In the genomic region with DNA sequence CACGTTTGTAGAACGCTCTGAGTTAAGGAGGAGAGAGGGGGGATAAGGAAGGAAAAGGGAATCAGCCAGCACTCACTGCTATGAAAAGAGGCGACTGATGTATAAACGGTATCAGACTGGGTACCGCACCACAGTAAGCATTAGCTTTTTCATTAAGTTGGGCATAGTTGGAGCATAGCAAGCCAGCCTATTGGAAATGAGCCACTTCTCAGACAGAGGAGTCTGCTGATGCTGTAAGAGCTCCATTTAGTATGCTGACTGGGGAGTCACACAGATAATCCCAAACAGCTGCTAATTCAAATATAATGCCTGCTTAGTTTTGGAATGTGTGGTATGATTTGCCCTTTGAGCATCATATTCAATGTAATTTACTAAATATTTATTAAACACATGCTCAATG, we compare ENCODE assay signal across 20 mouse cellular contexts. TPM values are rescaled to one million over a fixed set of nuclear protein-coding genes. Genes with fewer than 3 reads are reported as not detected.
A peak's percentile ranks its signal among the peaks of the same experiment; 100 is the strongest.
DNase-seq lines count a peak whose midpoint lies in the region; ATAC-seq and TF ChIP-seq lines count a peak whose summit lies in the region.
"Had no signal": no experiment of that assay in that cellular context is flagged by ENCODE, and none has a peak within 500 bp of the region (broad histone marks: within the 10 kb centered on the region; RNA-seq: fewer than 3 reads in every experiment).

No protein-coding gene starts in this region.

- H3K9ac ChIP-seq in heart, embryonic 11.5 days (ENCODE audit: low read depth, low read length): no peak overlapping the region
- no peak overlapping the region for H3K9ac ChIP-seq in heart, postnatal 0 days (replicated peaks; ENCODE audit: low read depth, low read length)
- no peak overlapping the region for H3K9ac ChIP-seq in midbrain, embryonic 15.5 days
- H3K9ac ChIP-seq in midbrain, embryonic 14.5 days (replicated peaks; ENCODE audit: low read length): no peak overlapping the region
- H3K9ac ChIP-seq: forebrain, embryonic 12.5 days; kidney, embryonic 15.5 days; limb, embryonic 15.5 days; liver, embryonic 14.5 days; lung, embryonic 14.5 days; stomach, embryonic 15.5 days had no signal

- no peak for DNase-seq in heart, adult 18-20 months
- no peak for DNase-seq in heart, postnatal 0 days (ENCODE audit: low spot score)
- no peak for DNase-seq in heart, adult 9 months (ENCODE audit: low spot score in 2 of 2)
- DNase-seq in midbrain, embryonic 14.5 days: no peak
- no peak for DNase-seq in layer of hippocampus, adult 9-10 months (ENCODE audit: low spot score)
- DNase-seq: adrenal gland, adult 2 months; cerebellum, adult 11-12 months; cerebellum, postnatal 10 days; kidney, adult 11 months; kidney, postnatal 36 days; lung, embryonic 14.5 days; thymus, postnatal 25 days had no signal

- H3K4me3 ChIP-seq in heart, embryonic 11.5 days (ENCODE audit: low read depth, low read length): no peak overlapping the region
- H3K4me3 ChIP-seq in heart, postnatal 0 days (ENCODE audit: low read depth, low read length): no peak overlapping the region
- H3K4me3 ChIP-seq in midbrain, embryonic 15.5 days: no peak overlapping the region
- H3K4me3 ChIP-seq in midbrain, embryonic 14.5 days (replicated peaks; ENCODE audit: low read depth, low read length): no peak overlapping the region
- H3K4me3 ChIP-seq: erythroblast, embryonic 14.5 days; forebrain, embryonic 12.5 days; kidney, embryonic 15.5 days; limb, embryonic 15.5 days; stomach, embryonic 15.5 days had no signal

- H3K9me3 ChIP-seq in heart, embryonic 11.5 days (replicated peaks; ENCODE audit: control insufficient read depth, low read length): no peaks in the 10 kb centered on the region
- no peaks in the 10 kb centered on the region for H3K9me3 ChIP-seq in heart, postnatal 0 days (replicated peaks; ENCODE audit: control insufficient read depth, low read length)
- H3K9me3 ChIP-seq in midbrain, embryonic 15.5 days: no peaks in the 10 kb centered on the region
- H3K9me3 ChIP-seq in midbrain, embryonic 14.5 days (ENCODE audit: control insufficient read depth, low read length): no peaks in the 10 kb centered on the region
- H3K9me3 ChIP-seq: forebrain, embryonic 12.5 days; kidney, embryonic 15.5 days; limb, embryonic 15.5 days; stomach, embryonic 15.5 days had no signal

- no peak for ATAC-seq in heart, embryonic 11.5 days (replicated peaks; ENCODE audit: insufficient number of reproducible peaks, low FRiP score, low TSS enrichment)
- ATAC-seq in heart, postnatal 0 days (ENCODE audit: insufficient read depth, low read depth): no peak
- ATAC-seq in midbrain, embryonic 15.5 days (replicated peaks): peak; percentile 50; the same call in 1 of the 2 replicates
- ATAC-seq in midbrain, embryonic 14.5 days (ENCODE audit: low FRiP score, low TSS enrichment): no peak

- H3K27ac ChIP-seq in heart, embryonic 11.5 days (ENCODE audit: low read depth, low read length): peak overlapping the region; percentile 64
- peak overlapping the region; percentile 93 for H3K27ac ChIP-seq in heart, postnatal 0 days (ENCODE audit: low read depth)
- H3K27ac ChIP-seq in midbrain, embryonic 15.5 days: no peak overlapping the region
- no peak overlapping the region for H3K27ac ChIP-seq in midbrain, embryonic 14.5 days (replicated peaks; ENCODE audit: low read depth, low read length)
- H3K27ac ChIP-seq: forebrain, embryonic 12.5 days; kidney, embryonic 15.5 days; limb, embryonic 15.5 days; liver, embryonic 14.5 days; stomach, embryonic 15.5 days had no signal

- no peaks in the 10 kb centered on the region for H3K4me1 ChIP-seq in heart, embryonic 11.5 days (ENCODE audit: control insufficient read depth, insufficient read depth, low read length)
- peaks cover 10% of the 10 kb centered on the region; the same call in 1 of the 2 replicates for H3K4me1 ChIP-seq in heart, postnatal 0 days (ENCODE audit: control insufficient read depth, insufficient read depth)
- H3K4me1 ChIP-seq in midbrain, embryonic 15.5 days: no peaks in the 10 kb centered on the region
- H3K4me1 ChIP-seq in midbrain, embryonic 14.5 days (ENCODE audit: control insufficient read depth, insufficient read depth, low read length): 0 out of 2 replicates have a peak, but pooled peaks cover 3% of the 10 kb centered on the region
- H3K4me1 ChIP-seq: forebrain, embryonic 12.5 days; kidney, embryonic 15.5 days; limb, embryonic 15.5 days; stomach, embryonic 15.5 days had no signal

- peak overlapping the region; percentile 51 for H3K4me2 ChIP-seq in heart, embryonic 11.5 days
- H3K4me2 ChIP-seq in heart, postnatal 0 days (ENCODE audit: low read depth, low read length): peak overlapping the region; percentile 58
- no peak overlapping the region for H3K4me2 ChIP-seq in midbrain, embryonic 15.5 days
- no peak overlapping the region for H3K4me2 ChIP-seq in midbrain, embryonic 14.5 days (ENCODE audit: low read length)
- H3K4me2 ChIP-seq: forebrain, embryonic 12.5 days; kidney, embryonic 15.5 days; limb, embryonic 15.5 days; lung, embryonic 14.5 days; stomach, embryonic 15.5 days had no signal

- no peak for TF ChIP-seq EP300 in heart, postnatal 0 days (IDR thresholded peaks at IDR 0.05; ENCODE audit: low read depth)

- H3K36me3 ChIP-seq in heart, embryonic 11.5 days (ENCODE audit: control insufficient read depth, insufficient read depth, low read length): no peaks in the 10 kb centered on the region
- H3K36me3 ChIP-seq in heart, postnatal 0 days (replicated peaks; ENCODE audit: control insufficient read depth, insufficient read depth, low read length): no peaks in the 10 kb centered on the region
- no peaks in the 10 kb centered on the region for H3K36me3 ChIP-seq in midbrain, embryonic 15.5 days (replicated peaks)
- no peaks in the 10 kb centered on the region for H3K36me3 ChIP-seq in midbrain, embryonic 14.5 days (ENCODE audit: control insufficient read depth, insufficient read depth, low read length)
- H3K36me3 ChIP-seq: forebrain, embryonic 12.5 days; kidney, embryonic 15.5 days; limb, embryonic 15.5 days; stomach, embryonic 15.5 days had no signal

- 57% methylated on average over 5 of the region's 5 CpGs for WGBS in heart, embryonic 11.5 days (ENCODE audit: insufficient replicate concordance)
- 49% methylated on average over 5 of the region's 5 CpGs for WGBS in heart, postnatal 0 days
- WGBS in midbrain, embryonic 15.5 days: 67% methylated on average over 5 of the region's 5 CpGs
- 73% methylated on average over 5 of the region's 5 CpGs for WGBS in midbrain, embryonic 14.5 days

- TF ChIP-seq CTCF in heart, postnatal 0 days (IDR thresholded peaks at IDR 0.05; ENCODE audit: low read depth): no peak

- H3K27me3 ChIP-seq in heart, embryonic 11.5 days (ENCODE audit: control insufficient read depth, insufficient read depth, low read length): no peaks in the 10 kb centered on the region
- H3K27me3 ChIP-seq in heart, postnatal 0 days (ENCODE audit: control insufficient read depth, insufficient read depth, low read length): no peaks in the 10 kb centered on the region
- H3K27me3 ChIP-seq in midbrain, embryonic 15.5 days (replicated peaks): no peaks in the 10 kb centered on the region
- no peaks in the 10 kb centered on the region for H3K27me3 ChIP-seq in midbrain, embryonic 14.5 days (ENCODE audit: control insufficient read depth, insufficient read depth, low read length)
- H3K27me3 ChIP-seq: forebrain, embryonic 12.5 days; kidney, embryonic 15.5 days; limb, embryonic 15.5 days; stomach, embryonic 15.5 days had no signal

RNA-seq across cellular contexts. Expression of gene Ttn, which starts 2.0 kb away (rescaled TPM):
- polyA plus RNA-seq in heart, embryonic 11.5 days (2014; fragmentation: Nextera tagmentation; extraction: Ambion mirVana): 378 and 608 TPM in 2 replicates
- 1,000 to 10,000 TPM; 2,666 to 2,843 TPM for total RNA-seq in heart, adult 18-20 months (2021)
- total RNA-seq in heart, postnatal 0 days (2014; rRNA removed; ENCODE audit: low replicate concordance): 959 and 970 TPM in 2 replicates
- polyA plus RNA-seq in heart, postnatal 0 days (2015; fragmentation: Nextera tagmentation; extraction: Ambion mirVana): 644 and 700 TPM in 2 replicates
- polyA plus RNA-seq in midbrain, embryonic 15.5 days (2015; fragmentation: Nextera tagmentation; extraction: Ambion mirVana): 0.40 and 1.0 TPM in 2 replicates
- polyA plus RNA-seq in midbrain, embryonic 14.5 days (2014; fragmentation: Nextera tagmentation; extraction: Ambion mirVana): 0.47 and 0.91 TPM in 2 replicates

Comparison
In these comparisons a context has a peak if more than half of its experiments do, and no peak if none do; other contexts are left out.
1. H3K27ac ChIP-seq: peak in heart, embryonic 11.5 days (single experiment) and heart, postnatal 0 days (single experiment); none in midbrain, embryonic 15.5 days (single experiment) and midbrain, embryonic 14.5 days (single experiment).
2. H3K4me2 ChIP-seq: peak in heart, embryonic 11.5 days (single experiment) and heart, postnatal 0 days (single experiment); none in midbrain, embryonic 15.5 days (single experiment) and midbrain, embryonic 14.5 days (single experiment).
3. RNA of gene Ttn, which starts 2.0 kb away (polyA plus RNA-seq): 644 to 700 TPM in heart, postnatal 0 days and 378 to 608 TPM in heart, embryonic 11.5 days; 0.47 to 0.91 TPM in midbrain, embryonic 14.5 days and 0.40 to 1.0 TPM in midbrain, embryonic 15.5 days; every median in the first group is over 100 times any median in the second.